Mouse (Mus musculus) ES-Bruce4 (cell line): ENCODE measurements at regions not wholly inside any gene's neighbourhood (a gene's known extent, or its start where the extent isn't known, plus 50 kb on each side); places are given as distances from the start of the nearest gene placed in this dataset.

Experiments used
- H3K27ac ChIP-seq: 2 replicates; pipeline ENCODE4 v1.5.1; 2012; ENCODE audit warnings: low read length, inconsistent platforms; ENCODE audit not compliant: insufficient read depth
- H3K27me3 ChIP-seq: 2 replicates; pipeline ENCODE4 v1.6.1; 2012; ENCODE audit warnings: mild to moderate bottlenecking, low read length, inconsistent platforms; ENCODE audit not compliant: control insufficient read depth, poor library complexity, insufficient read depth, severe bottlenecking
- H3K36me3 ChIP-seq: 2 replicates; pipeline ENCODE4 v1.6.1; 2012; ENCODE audit warnings: inconsistent platforms, mild to moderate bottlenecking, low read length, moderate library complexity; ENCODE audit not compliant: control insufficient read depth, poor library complexity, insufficient read depth, severe bottlenecking
- H3K4me1 ChIP-seq: one replicate; pipeline ENCODE4 v1.8.1; 2011; ENCODE audit warnings: low read length; ENCODE audit not compliant: control insufficient read depth, insufficient read depth
- H3K4me3 ChIP-seq: 2 replicates; pipeline ENCODE4 v1.5.1; 2011; ENCODE audit warnings: low read depth, mild to moderate bottlenecking, low read length
- H3K9ac ChIP-seq: 2 replicates; pipeline ENCODE4 v1.6.1; 2012; ENCODE audit warnings: low read depth, mild to moderate bottlenecking, inconsistent platforms; ENCODE audit not compliant: poor library complexity, severe bottlenecking
- H3K9me3 ChIP-seq: replicated peaks from 2 replicates; pipeline ENCODE4 v1.6.1; 2012; ENCODE audit warnings: mild to moderate bottlenecking, low read length, inconsistent platforms; ENCODE audit not compliant: control insufficient read depth, poor library complexity, insufficient read depth, severe bottlenecking
- CTCF ChIP-seq: IDR thresholded peaks from one replicate; pipeline ENCODE4 v1.8.1; 2011; ENCODE audit warnings: low read depth, low read length
- EP300 ChIP-seq: IDR thresholded peaks from 2 replicates; pipeline ENCODE4 v1.6.1; 2011; ENCODE audit warnings: low read depth, low read length; ENCODE audit not compliant: insufficient read depth
- POLR2A ChIP-seq: IDR thresholded peaks from one replicate; pipeline ENCODE4 v1.8.1; 2011; ENCODE audit warnings: low read length; ENCODE audit not compliant: insufficient read depth

GRCm38 (mm10) chr1:167945615-167946252 lies 256.7 kb downstream of the Lmx1a start:
- Histone ChIP-seq H3K27me3 (no peaks in the 10 kb centered on the region), H3K27ac (no peak overlapping the region), H3K4me1 (no peaks in the 10 kb centered on the region), H3K9me3 (no peaks in the 10 kb centered on the region), H3K9ac (no peak overlapping the region), H3K36me3 (no peaks in the 10 kb centered on the region), H3K4me3 (no peak overlapping the region)
- TF ChIP-seq CTCF (no peak), POLR2A (no peak), EP300 (no peak)

GRCm38 (mm10) chr1:167947866-167948265 lies 258.8 kb downstream of the Lmx1a start:
- no peaks in the 10 kb centered on the region for H3K36me3 ChIP-seq
- H3K27me3 ChIP-seq, result no peaks in the 10 kb centered on the region
- TF ChIP-seq EP300 (no peak), POLR2A (no peak), CTCF (no peak)
- no peaks in the 10 kb centered on the region for H3K9me3 ChIP-seq
- no peaks in the 10 kb centered on the region for H3K4me1 ChIP-seq
- H3K27ac ChIP-seq, result no peak overlapping the region
- H3K4me3 ChIP-seq, result no peak overlapping the region
- no peak overlapping the region for H3K9ac ChIP-seq

GRCm38 (mm10) chr1:167951717-167952116 lies 262.7 kb downstream of the Lmx1a start:
- Histone ChIP-seq H3K9ac (no peak overlapping the region), H3K4me1 (no peaks in the 10 kb centered on the region), H3K27me3 (no peaks in the 10 kb centered on the region), H3K27ac (no peak overlapping the region), H3K36me3 (no peaks in the 10 kb centered on the region), H3K4me3 (no peak overlapping the region), H3K9me3 (no peaks in the 10 kb centered on the region)
- no peak for TF ChIP-seq CTCF
- no peak for TF ChIP-seq POLR2A
- TF ChIP-seq EP300, result no peak

GRCm38 (mm10) chr1:167958531-167958930 lies 269.5 kb downstream of the Lmx1a start:
- H3K27ac ChIP-seq, result no peak overlapping the region
- H3K27me3 ChIP-seq, result no peaks in the 10 kb centered on the region
- no peak for TF ChIP-seq EP300
- TF ChIP-seq POLR2A, result no peak
- no peak for TF ChIP-seq CTCF
- H3K36me3 ChIP-seq, result no peaks in the 10 kb centered on the region
- no peak overlapping the region for H3K9ac ChIP-seq
- no peak overlapping the region for H3K4me3 ChIP-seq
- no peaks in the 10 kb centered on the region for H3K9me3 ChIP-seq
- no peaks in the 10 kb centered on the region for H3K4me1 ChIP-seq

- TF ChIP-seq POLR2A (no peak), CTCF (no peak), EP300 (0 out of 2 replicates have a peak, but pooled peaks have one; percentile 10)
- Histone ChIP-seq H3K4me3 (no peak overlapping the region), H3K36me3 (no peaks in the 10 kb centered on the region), H3K27ac (no peak overlapping the region), H3K4me1 (peaks cover 2% of the 10 kb centered on the region), H3K9ac (no peak overlapping the region), H3K9me3 (no peaks in the 10 kb centered on the region; the same call in none of the 2 replicates), H3K27me3 (no peaks in the 10 kb centered on the region)
These were observed 280.5 kb downstream of the Lmx1a start for GRCm38 (mm10) chr1:167969545-167969944.

- TF ChIP-seq EP300 (peak; percentile 75; the same call in 1 of the 2 replicates), CTCF (no peak), POLR2A (no peak)
- Histone ChIP-seq H3K27ac (no peak overlapping the region), H3K36me3 (no peaks in the 10 kb centered on the region), H3K27me3 (no peaks in the 10 kb centered on the region), H3K4me1 (peaks cover 2% of the 10 kb centered on the region), H3K9ac (no peak overlapping the region), H3K9me3 (no peaks in the 10 kb centered on the region; the same call in none of the 2 replicates), H3K4me3 (no peak overlapping the region)
These were observed 280.9 kb downstream of the Lmx1a start for GRCm38 (mm10) chr1:167969985-167970384.
